Mouse (Mus musculus): ENCODE measurements around the gene Cux2. TPM values are rescaled to one million over a fixed set of nuclear protein-coding genes. Genes with fewer than 3 reads are reported as not detected.

Cux2 gene
- total and polyA plus RNA-seq, 3 experiments, result 0.11 TPM; not detected in 2

DNA sequence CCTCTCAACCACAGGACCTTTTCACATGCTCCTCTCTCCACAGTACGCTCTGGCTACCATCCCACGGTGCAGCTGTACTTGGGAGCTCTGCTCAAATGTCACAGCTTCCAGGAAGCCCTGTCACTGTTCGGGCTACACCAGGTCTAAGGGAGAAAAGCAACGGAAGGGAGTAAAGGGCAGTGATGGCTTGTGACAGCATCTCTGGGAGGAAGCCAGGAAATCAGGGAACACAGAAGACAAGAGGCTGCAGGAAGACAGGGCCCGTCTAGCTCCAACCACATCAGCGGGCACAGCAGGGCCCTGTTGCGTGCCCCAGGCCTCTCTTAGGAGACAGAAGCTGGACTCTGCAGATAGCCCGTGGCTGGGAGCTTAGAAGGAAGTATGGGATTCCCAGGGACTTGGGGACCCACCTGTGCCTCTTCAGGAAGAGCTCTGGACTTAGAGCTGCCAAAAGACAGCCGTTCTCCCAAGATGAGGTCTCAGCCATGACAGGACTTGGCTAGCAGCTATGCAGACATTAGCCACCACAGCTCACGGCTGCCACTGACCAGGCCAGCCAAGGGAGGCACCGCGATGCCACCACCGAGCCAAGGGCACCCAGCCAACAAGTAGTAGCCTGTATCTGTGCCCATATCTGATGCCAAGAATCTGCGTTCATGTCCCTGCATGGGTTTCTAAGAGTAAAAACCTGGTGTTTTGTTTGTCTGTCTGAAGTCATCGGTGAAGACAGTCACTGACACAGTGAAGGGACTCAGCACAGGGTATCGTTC lies 105.7 kb downstream of the Cux2 start:
- Histone ChIP-seq H3K9me3 (replicated peaks) (no peaks in the 10 kb centered on the region), H3K4me3 (ENCODE audit: low read depth, low read length) (no peak overlapping the region), H3K4me1 (ENCODE audit: insufficient read depth, low read depth, low read length) (no peaks in the 10 kb centered on the region), H3K27me3 (ENCODE audit: insufficient read depth, low read length) (no peaks in the 10 kb centered on the region; the same call in 1 of the 2 replicates), H3K36me3 (replicated peaks) (no peaks in the 10 kb centered on the region)
- no peak for ATAC-seq (ENCODE audit: extremely low read depth, insufficient number of reproducible peaks, low FRiP score, poor library complexity, severe bottlenecking)
- no peak for DNase-seq (ENCODE audit: low spot score)
- TF ChIP-seq TAL1 (conservative IDR thresholded peaks at IDR 0.05; ENCODE audit: low read depth, low read length), result no peak
- no peak for TF ChIP-seq GATA2 (IDR thresholded peaks at IDR 0.05; ENCODE audit: borderline replicate concordance, low read depth, low read length)
- no peak for TF ChIP-seq GATA1 (IDR thresholded peaks at IDR 0.05; ENCODE audit: borderline replicate concordance, low read length)
- no peak for TF ChIP-seq CTCF (IDR thresholded peaks at IDR 0.05; ENCODE audit: low read depth, low read length)

- Histone ChIP-seq H3K27me3 (ENCODE audit: insufficient read depth, low read length) (no peaks in the 10 kb centered on the region; the same call in 1 of the 2 replicates), H3K4me1 (ENCODE audit: insufficient read depth, low read depth, low read length) (no peaks in the 10 kb centered on the region), H3K4me3 (ENCODE audit: low read depth, low read length) (no peak overlapping the region), H3K9me3 (replicated peaks) (no peaks in the 10 kb centered on the region), H3K36me3 (replicated peaks) (no peaks in the 10 kb centered on the region)
- ATAC-seq (ENCODE audit: extremely low read depth, insufficient number of reproducible peaks, low FRiP score, poor library complexity, severe bottlenecking), result no peak
- peak; percentile 52 for DNase-seq (ENCODE audit: low spot score)
- TF ChIP-seq TAL1 (conservative IDR thresholded peaks at IDR 0.05; ENCODE audit: low read depth, low read length) (no peak), GATA2 (IDR thresholded peaks at IDR 0.05; ENCODE audit: borderline replicate concordance, low read depth, low read length) (no peak), POLR2AphosphoS5 (IDR thresholded peaks at IDR 0.05; ENCODE audit: insufficient replicate concordance, low read depth, low read length) (no peak), GATA1 (IDR thresholded peaks at IDR 0.05; ENCODE audit: borderline replicate concordance, low read length) (no peak), CTCF (IDR thresholded peaks at IDR 0.05; ENCODE audit: low read depth, low read length) (peak; percentile 77)
Observed at GRCm38 (mm10) chr5:121943472-121943871, 106.4 kb downstream of the Cux2 start.

- H3K27me3 ChIP-seq (ENCODE audit: insufficient read depth, low read length), result no peaks in the 10 kb centered on the region; the same call in 1 of the 2 replicates
- no peak for DNase-seq (ENCODE audit: low spot score)
- TF ChIP-seq CTCF (IDR thresholded peaks at IDR 0.05; ENCODE audit: low read depth, low read length) (no peak), GATA1 (IDR thresholded peaks at IDR 0.05; ENCODE audit: borderline replicate concordance, low read length) (no peak), POLR2AphosphoS5 (IDR thresholded peaks at IDR 0.05; ENCODE audit: insufficient replicate concordance, low read depth, low read length) (no peak)
- no peak overlapping the region for H3K4me3 ChIP-seq (ENCODE audit: low read depth, low read length)
- no peaks in the 10 kb centered on the region for H3K9me3 ChIP-seq (replicated peaks)
- ATAC-seq (ENCODE audit: extremely low read depth, insufficient number of reproducible peaks, low FRiP score, poor library complexity, severe bottlenecking), result no peak
- no peaks in the 10 kb centered on the region for H3K36me3 ChIP-seq (replicated peaks)
- no peaks in the 10 kb centered on the region for H3K4me1 ChIP-seq (ENCODE audit: insufficient read depth, low read depth, low read length)
Observed at GRCm38 (mm10) chr5:121938065-121938849, 111.6 kb downstream of the Cux2 start.

- Histone ChIP-seq H3K4me1 (ENCODE audit: insufficient read depth, low read depth, low read length) (no peaks in the 10 kb centered on the region), H3K4me3 (ENCODE audit: low read depth, low read length) (no peak overlapping the region), H3K36me3 (replicated peaks) (no peaks in the 10 kb centered on the region), H3K27me3 (ENCODE audit: insufficient read depth, low read length) (no peaks in the 10 kb centered on the region), H3K9me3 (replicated peaks) (no peaks in the 10 kb centered on the region)
- TF ChIP-seq TAL1 (conservative IDR thresholded peaks at IDR 0.05; ENCODE audit: low read depth, low read length), result no peak
- TF ChIP-seq CTCF (IDR thresholded peaks at IDR 0.05; ENCODE audit: low read depth, low read length), result no peak
- TF ChIP-seq POLR2AphosphoS5 (IDR thresholded peaks at IDR 0.05; ENCODE audit: insufficient replicate concordance, low read depth, low read length), result no peak
- TF ChIP-seq GATA2 (IDR thresholded peaks at IDR 0.05; ENCODE audit: borderline replicate concordance, low read depth, low read length), result no peak
- TF ChIP-seq GATA1 (IDR thresholded peaks at IDR 0.05; ENCODE audit: borderline replicate concordance, low read length), result no peak
- DNase-seq (ENCODE audit: low spot score) (no peak), ATAC-seq (ENCODE audit: extremely low read depth, insufficient number of reproducible peaks, low FRiP score, poor library complexity, severe bottlenecking) (no peak)
Observed at GRCm38 (mm10) chr5:121930261-121930660, 119.6 kb downstream of the Cux2 start.

DNA sequence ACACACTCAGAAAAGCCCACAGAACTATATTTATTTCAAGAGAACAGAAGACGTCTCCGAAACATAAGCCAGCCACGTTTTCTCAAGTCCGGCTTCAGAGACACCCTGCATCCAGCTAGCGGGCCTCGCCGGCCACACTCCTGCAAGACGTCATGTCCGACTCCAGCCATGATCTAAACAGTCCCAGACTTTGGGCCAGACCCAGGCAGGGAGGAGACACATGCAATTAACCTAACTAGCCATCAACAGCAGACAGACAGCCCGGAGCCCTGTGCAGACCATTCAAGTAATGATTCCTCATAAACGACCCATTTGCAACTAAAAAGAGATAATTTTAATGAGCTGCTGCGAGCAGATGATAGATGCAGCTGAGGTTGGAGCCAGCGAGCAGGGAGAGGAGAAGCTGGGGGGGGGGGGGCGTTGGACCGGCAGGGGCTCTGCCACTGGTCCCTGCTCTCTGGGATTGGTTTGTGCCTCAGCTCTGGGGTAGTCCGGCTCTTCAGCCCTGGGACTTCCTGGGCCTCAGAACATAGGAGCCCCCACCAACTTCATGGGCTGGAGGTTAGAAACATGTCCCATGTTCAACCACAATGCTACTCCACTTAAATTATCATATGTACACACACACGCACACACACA lies 121.4 kb downstream of the Cux2 start:
- H3K9me3 ChIP-seq (replicated peaks), result no peaks in the 10 kb centered on the region
- no peak for DNase-seq (ENCODE audit: low spot score)
- ATAC-seq (ENCODE audit: extremely low read depth, insufficient number of reproducible peaks, low FRiP score, poor library complexity, severe bottlenecking), result no peak
- TF ChIP-seq GATA1 (IDR thresholded peaks at IDR 0.05; ENCODE audit: borderline replicate concordance, low read length), result no peak
- no peak for TF ChIP-seq CTCF (IDR thresholded peaks at IDR 0.05; ENCODE audit: low read depth, low read length)
- no peak for TF ChIP-seq TAL1 (conservative IDR thresholded peaks at IDR 0.05; ENCODE audit: low read depth, low read length)
- TF ChIP-seq POLR2AphosphoS5 (IDR thresholded peaks at IDR 0.05; ENCODE audit: insufficient replicate concordance, low read depth, low read length), result no peak
- no peak for TF ChIP-seq GATA2 (IDR thresholded peaks at IDR 0.05; ENCODE audit: borderline replicate concordance, low read depth, low read length)
- no peaks in the 10 kb centered on the region for H3K36me3 ChIP-seq (replicated peaks)
- no peak overlapping the region for H3K4me3 ChIP-seq (ENCODE audit: low read depth, low read length)
- H3K4me1 ChIP-seq (ENCODE audit: insufficient read depth, low read depth, low read length), result no peaks in the 10 kb centered on the region
- no peaks in the 10 kb centered on the region for H3K27me3 ChIP-seq (ENCODE audit: insufficient read depth, low read length)

- DNase-seq (ENCODE audit: low spot score), result no peak
- Histone ChIP-seq H3K4me1 (ENCODE audit: insufficient read depth, low read depth, low read length) (no peaks in the 10 kb centered on the region), H3K4me3 (ENCODE audit: low read depth, low read length) (no peak overlapping the region), H3K27me3 (ENCODE audit: insufficient read depth, low read length) (no peaks in the 10 kb centered on the region), H3K36me3 (replicated peaks) (no peaks in the 10 kb centered on the region), H3K9me3 (replicated peaks) (no peaks in the 10 kb centered on the region)
- no peak for ATAC-seq (ENCODE audit: extremely low read depth, insufficient number of reproducible peaks, low FRiP score, poor library complexity, severe bottlenecking)
- TF ChIP-seq GATA1 (IDR thresholded peaks at IDR 0.05; ENCODE audit: borderline replicate concordance, low read length) (no peak), GATA2 (IDR thresholded peaks at IDR 0.05; ENCODE audit: borderline replicate concordance, low read depth, low read length) (no peak), TAL1 (conservative IDR thresholded peaks at IDR 0.05; ENCODE audit: low read depth, low read length) (no peak), CTCF (IDR thresholded peaks at IDR 0.05; ENCODE audit: low read depth, low read length) (no peak), POLR2AphosphoS5 (IDR thresholded peaks at IDR 0.05; ENCODE audit: insufficient replicate concordance, low read depth, low read length) (no peak)
Observed at GRCm38 (mm10) chr5:121926543-121926814, 123.4 kb downstream of the Cux2 start.

Measured in G1E (cell line).